ENCODE assay signal across 13 mouse cellular contexts in the genomic region with DNA sequence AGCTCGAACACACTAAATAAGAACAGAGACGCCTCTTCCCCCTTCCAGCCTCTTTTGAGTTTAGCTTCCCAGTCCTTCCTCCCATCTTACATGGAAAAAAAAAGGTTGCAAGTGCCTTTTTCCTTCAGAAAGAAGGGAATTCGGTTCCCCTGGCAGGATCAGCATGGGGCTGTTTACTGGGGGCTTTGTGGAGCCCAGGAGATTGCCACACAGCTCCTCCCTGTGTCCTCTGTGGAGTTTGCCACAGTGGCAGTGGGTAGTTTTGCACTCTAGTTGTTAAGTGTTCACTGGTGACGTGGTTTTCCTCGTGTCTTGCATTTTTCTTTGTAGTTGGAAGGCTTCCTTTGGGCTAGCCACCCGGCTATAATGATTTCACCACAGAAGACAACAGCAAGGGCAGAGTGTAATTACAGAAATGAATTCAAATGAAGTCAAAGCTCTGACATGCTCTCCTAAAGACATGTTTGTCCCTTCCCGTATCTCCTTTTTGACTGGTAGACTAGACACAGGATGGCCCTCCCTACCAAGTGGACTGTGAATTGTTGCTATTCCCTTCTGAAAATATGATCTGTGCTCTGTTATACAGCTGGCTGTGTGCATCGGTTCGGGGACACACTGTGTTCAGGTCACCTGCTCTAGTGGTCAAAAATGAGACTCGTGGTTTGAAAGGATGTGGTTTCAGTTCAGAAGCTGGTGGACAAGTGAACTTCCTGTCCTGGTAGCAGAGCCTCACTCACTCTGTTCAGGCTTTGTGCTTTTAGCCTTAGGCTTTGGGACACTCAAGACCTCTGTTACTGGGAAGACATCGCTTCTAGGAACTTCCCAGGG. TPM values are rescaled to one million over a fixed set of nuclear protein-coding genes. Genes with fewer than 3 reads are reported as not detected.
DNase-seq lines count a peak whose midpoint lies in the region; ATAC-seq and TF ChIP-seq lines count a peak whose summit lies in the region.
"Had no signal": no experiment of that assay in that cellular context is flagged by ENCODE, and none has a peak within 500 bp of the region (broad histone marks: within the 10 kb centered on the region; RNA-seq: fewer than 3 reads in every experiment).

No protein-coding gene starts in this region.

- TF ChIP-seq CTCF in layer of hippocampus, adult 2 months (conservative IDR thresholded peaks at IDR 0.05), result no peak
- no peak for TF ChIP-seq CTCF in olfactory bulb, adult 2 months (IDR thresholded peaks at IDR 0.05; ENCODE audit: insufficient read depth, low read depth, low read length)

- peaks cover 23% of the 10 kb centered on the region for H3K4me1 ChIP-seq in forebrain, embryonic 10.5 days
- H3K4me1 ChIP-seq in olfactory bulb, adult 2 months (ENCODE audit: control insufficient read depth, insufficient read depth, low read length), result peaks cover 10% of the 10 kb centered on the region
- H3K4me1 ChIP-seq: kidney, embryonic 15.5 days had no signal

- peak overlapping the region; percentile 74 for H3K27ac ChIP-seq in layer of hippocampus, adult 2 months
- peak overlapping the region; percentile 82 for H3K27ac ChIP-seq in forebrain, embryonic 10.5 days
- peak overlapping the region; percentile 21; the same call in 1 of the 2 replicates for H3K27ac ChIP-seq in macrophage
- peak overlapping the region; percentile 13 for H3K27ac ChIP-seq in olfactory bulb, adult 2 months (ENCODE audit: insufficient read depth, low read depth, low read length)
- H3K27ac ChIP-seq: kidney, embryonic 15.5 days; lung, embryonic 15.5 days had no signal

- H3K36me3 ChIP-seq in forebrain, embryonic 10.5 days (replicated peaks), result peaks cover 23% of the 10 kb centered on the region
- H3K36me3 ChIP-seq in macrophage (ENCODE audit: inconsistent target), result no peaks in the 10 kb centered on the region
- H3K36me3 ChIP-seq: lung, embryonic 15.5 days had no signal

- WGBS in forebrain, embryonic 10.5 days, result 64% methylated on average over 11 of the region's 11 CpGs
- WGBS in macrophage (ENCODE audit: missing documents), result 48% methylated on average over 11 of the region's 11 CpGs
- 37% methylated on average over 11 of the region's 11 CpGs for WGBS in olfactory bulb, adult 2 months

- H3K4me3 ChIP-seq in layer of hippocampus, adult 2 months, result no peak overlapping the region
- no peak overlapping the region for H3K4me3 ChIP-seq in forebrain, embryonic 10.5 days
- no peak overlapping the region for H3K4me3 ChIP-seq in macrophage (ENCODE audit: inconsistent target)
- H3K4me3 ChIP-seq in olfactory bulb, adult 2 months (ENCODE audit: insufficient read depth, low read depth, low read length), result no peak overlapping the region
- H3K4me3 ChIP-seq: kidney, embryonic 15.5 days; lung, embryonic 15.5 days had no signal

- no peaks in the 10 kb centered on the region for H3K27me3 ChIP-seq in forebrain, embryonic 10.5 days (ENCODE audit: poor library complexity, severe bottlenecking)
- H3K27me3 ChIP-seq: kidney, embryonic 15.5 days; lung, embryonic 15.5 days had no signal

- no peak for ATAC-seq in frontal cortex, adult (ENCODE audit: low TSS enrichment)

- no peak for TF ChIP-seq POLR2A in olfactory bulb, adult 2 months (IDR thresholded peaks at IDR 0.05; ENCODE audit: insufficient read depth, low read depth, low read length)

- no peaks in the 10 kb centered on the region for H3K79me2 ChIP-seq in macrophage (ENCODE audit: inconsistent target)

- H3K9me3 ChIP-seq in forebrain, embryonic 10.5 days, result no peaks in the 10 kb centered on the region
- H3K9me3 ChIP-seq: kidney, embryonic 15.5 days; lung, embryonic 15.5 days had no signal

- no peak for DNase-seq in layer of hippocampus, adult 2 months (ENCODE audit: low spot score in 2 of 2)
- no peak for DNase-seq in layer of hippocampus, postnatal 36 days
- no peak for DNase-seq in forebrain, embryonic 10.5 days (ENCODE audit: extremely low spot score, low spot score)
- DNase-seq in spleen, adult 18-20 months, result no peak
- no peak for DNase-seq in adrenal gland, postnatal 25 days
- DNase-seq: adrenal gland, adult 8-10 months; gastrocnemius, postnatal 14 days; left cerebral cortex, postnatal 4 days had no signal

RNA-seq across cellular contexts. Expression of a gene that starts 32.6 kb away (rescaled TPM):
- not detected for total RNA-seq in layer of hippocampus, adult 2 months (2021)
- not detected for total RNA-seq in layer of hippocampus, postnatal 36 days (2021)
- polyA plus RNA-seq in forebrain, embryonic 10.5 days (2016; fragmentation: Nextera tagmentation; extraction: Ambion mirVana), result 1.0 TPM in 2 replicates
- total RNA-seq in macrophage (2018; cell fraction: chromatin; rRNA removed), result 1 to 10 TPM in 5 of 26 experiments, under 1 TPM in 4, not detected in 17; 0.71 to 1.5 (median 1.1) TPM
- total RNA-seq in macrophage (2018; cell fraction: cytosol; rRNA removed), result 1 to 10 TPM in 2 of 26 experiments, under 1 TPM in 24; 0.24 to 1.1 (median 0.52) TPM
- 1 to 10 TPM in 5 of 26 experiments, under 1 TPM in 6, not detected in 15; 0.60 to 2.2 (median 0.83) TPM for total RNA-seq in macrophage (2018; cell fraction: nucleus; rRNA removed)
- polyA plus RNA-seq in macrophage (2018), result 0.16 to 0.40 TPM (median 0.26 TPM) in 3 replicates
- polyA plus RNA-seq in olfactory bulb, adult 2 months (2012; ENCODE audit: insufficient read depth, insufficient read length, low replicate concordance, missing spikeins), result not detected in 2 replicates
- total RNA-seq in adrenal gland, postnatal 25 days (2021), result 1.1 and 2.4 TPM in 2 replicates

RNA-seq across cellular contexts. Expression of a gene that starts 53.6 kb away (rescaled TPM):
- 1 to 10 TPM; 4.9 to 5.3 TPM for total RNA-seq in layer of hippocampus, adult 2 months (2021)
- total RNA-seq in layer of hippocampus, postnatal 36 days (2021), result 1 to 10 TPM; 5.3 to 5.9 TPM
- 4.3 and 6.3 TPM in 2 replicates for polyA plus RNA-seq in forebrain, embryonic 10.5 days (2016; fragmentation: Nextera tagmentation; extraction: Ambion mirVana)
- 1 to 10 TPM in 25 of 26 experiments, under 1 TPM in 1; 0.76 to 4.7 (median 2.0) TPM for total RNA-seq in macrophage (2018; cell fraction: chromatin; rRNA removed)
- total RNA-seq in macrophage (2018; cell fraction: cytosol; rRNA removed), result 1 to 10 TPM; 1.0 to 2.5 (median 1.5) TPM
- total RNA-seq in macrophage (2018; cell fraction: nucleus; rRNA removed), result 1 to 10 TPM in 25 of 26 experiments, under 1 TPM in 1; 0.88 to 5.9 (median 2.1) TPM
- 0.57 to 1.5 TPM (median 1.2 TPM) in 3 replicates for polyA plus RNA-seq in macrophage (2018)
- polyA plus RNA-seq in olfactory bulb, adult 2 months (2012; ENCODE audit: insufficient read depth, insufficient read length, low replicate concordance, missing spikeins), result not detected in 2 replicates
- 6.6 and 8.6 TPM in 2 replicates for total RNA-seq in adrenal gland, postnatal 25 days (2021)

Comparison
In these comparisons a context has a peak if more than half of its experiments do, and no peak if none do; other contexts are left out.
1. H3K27ac ChIP-seq: peak in every context shown above with its lines; median percentile 82 in forebrain, embryonic 10.5 days; 74 in layer of hippocampus, adult 2 months; 21 in macrophage; 13 in olfactory bulb, adult 2 months.